16 mouse cellular contexts compared by ENCODE assay signal in genomic region chr19:46915406-46916080, GRCm38 (mm10).
DNase-seq lines count a peak whose midpoint lies in the region; ATAC-seq lines count a peak whose summit lies in the region.
"Had no signal": no experiment of that assay in that cellular context is flagged by ENCODE, and none has a peak within 500 bp of the region (broad histone marks: within the 10 kb centered on the region; RNA-seq: fewer than 3 reads in every experiment).

No protein-coding gene starts in this region.

- peak overlapping the region; percentile 45; the same call in 1 of the 2 replicates for H3K27ac ChIP-seq in kidney, embryonic 15.5 days
- no peak overlapping the region for H3K27ac ChIP-seq in kidney, embryonic 16.5 days (ENCODE audit: low read length)
- H3K27ac ChIP-seq: heart, embryonic 15.5 days; midbrain, embryonic 15.5 days; neural tube, embryonic 12.5 days had no signal

- WGBS in kidney, embryonic 15.5 days, result 67% methylated on average over 9 of the region's 9 CpGs
- 65% methylated on average over 9 of the region's 9 CpGs for WGBS in kidney, embryonic 16.5 days

- H3K4me3 ChIP-seq in kidney, embryonic 15.5 days (replicated peaks), result no peak overlapping the region
- H3K4me3 ChIP-seq in kidney, embryonic 16.5 days (ENCODE audit: low read length), result no peak overlapping the region
- H3K4me3 ChIP-seq: heart, embryonic 15.5 days; midbrain, embryonic 15.5 days; neural tube, embryonic 12.5 days had no signal

- H3K36me3 ChIP-seq in kidney, embryonic 15.5 days, result 0 out of 2 replicates have a peak, but pooled peaks cover 5% of the 10 kb centered on the region
- no peaks in the 10 kb centered on the region for H3K36me3 ChIP-seq in kidney, embryonic 16.5 days (ENCODE audit: insufficient read depth, low read length)
- H3K36me3 ChIP-seq: heart, embryonic 15.5 days; midbrain, embryonic 15.5 days; neural tube, embryonic 12.5 days had no signal

- H3K4me2 ChIP-seq in kidney, embryonic 15.5 days, result no peak overlapping the region
- no peak overlapping the region for H3K4me2 ChIP-seq in kidney, embryonic 16.5 days (replicated peaks; ENCODE audit: low read depth, low read length)
- H3K4me2 ChIP-seq: heart, embryonic 15.5 days; midbrain, embryonic 15.5 days; neural tube, embryonic 12.5 days had no signal

- H3K9me3 ChIP-seq in kidney, embryonic 15.5 days (replicated peaks), result no peaks in the 10 kb centered on the region
- no peaks in the 10 kb centered on the region for H3K9me3 ChIP-seq in kidney, embryonic 16.5 days (ENCODE audit: low read length)
- H3K9me3 ChIP-seq: G1E; heart, embryonic 15.5 days; midbrain, embryonic 15.5 days; neural tube, embryonic 12.5 days had no signal

- H3K9ac ChIP-seq in kidney, embryonic 15.5 days, result no peak overlapping the region
- H3K9ac ChIP-seq in kidney, embryonic 16.5 days (replicated peaks; ENCODE audit: low read length), result no peak overlapping the region
- H3K9ac ChIP-seq: forebrain, postnatal 0 days; heart, embryonic 15.5 days; midbrain, embryonic 15.5 days; neural tube, embryonic 12.5 days had no signal

- intact Hi-C loops in gastrocnemius, postnatal 36 days (cut with DNase I), result no loop called here

- no peak for ATAC-seq in kidney, embryonic 15.5 days (replicated peaks; ENCODE audit: low FRiP score)
- no peak for ATAC-seq in kidney, embryonic 16.5 days (ENCODE audit: low FRiP score, low TSS enrichment)
- ATAC-seq: forebrain, postnatal 0 days; midbrain, embryonic 15.5 days had no signal

- 0 out of 2 replicates have a peak, but pooled peaks cover 6% of the 10 kb centered on the region for H3K4me1 ChIP-seq in kidney, embryonic 15.5 days
- H3K4me1 ChIP-seq in kidney, embryonic 16.5 days (ENCODE audit: insufficient read depth, low read length), result peaks cover 6% of the 10 kb centered on the region; the same call in 1 of the 2 replicates
- H3K4me1 ChIP-seq: midbrain, embryonic 15.5 days; neural tube, embryonic 12.5 days had no signal

- H3K27me3 ChIP-seq in kidney, embryonic 15.5 days, result no peaks in the 10 kb centered on the region
- no peaks in the 10 kb centered on the region for H3K27me3 ChIP-seq in kidney, embryonic 16.5 days (ENCODE audit: insufficient read depth, low read length)
- H3K27me3 ChIP-seq: heart, embryonic 15.5 days; midbrain, embryonic 15.5 days; neural tube, embryonic 12.5 days had no signal

- DNase-seq in gastrocnemius, adult 18-20 months (ENCODE audit: low spot score), result peak; percentile 30
- DNase-seq in gastrocnemius, postnatal 36 days, result no peak
- peak; percentile 76 for DNase-seq in ES-CJ7 (ENCODE audit: low read depth, low spot score)
- DNase-seq in embryo, embryonic 11 days, result peak; percentile 25
- DNase-seq in spleen, adult 18-20 months, result no peak
- DNase-seq in layer of hippocampus, adult 9-11 months, result no peak
- DNase-seq: cerebellum, adult 8-10 months; forebrain, postnatal 0 days; kidney, postnatal 25 days; lung, postnatal 4 days had no signal

Comparison
In these comparisons a context has a peak if more than half of its experiments do, and no peak if none do; other contexts are left out.
1. DNase-seq: peak in gastrocnemius, adult 18-20 months (single experiment), ES-CJ7 (single experiment) and embryo, embryonic 11 days (single experiment); none in gastrocnemius, postnatal 36 days (0 of 2), spleen, adult 18-20 months (0 of 2) and layer of hippocampus, adult 9-11 months (single experiment).